Mouse (Mus musculus) heart, embryonic 16.5 days (tissue): ENCODE data around the gene Slc35g1. TPM values are rescaled to one million over a fixed set of nuclear protein-coding genes. Genes with fewer than 3 reads are reported as not detected.
A peak's percentile ranks its signal among the peaks of the same experiment; 100 is the strongest.

ENCODE experiments used
- ATAC-seq: fragments of 200-750 bp; cut with Nextera tagmentation; replicated peaks from 2 replicates; pipeline ENCODE4 v1.8.0; 2017; ENCODE audit warnings: moderate number of reproducible peaks; ENCODE audit not compliant: insufficient read depth, low FRiP score; ENCODE audit errors: extremely low read depth
- H3K27ac ChIP-seq: fragments of 300-500 bp; sonication (generic); 2 replicates; pipeline ENCODE4 v1.5.1; 2014; ENCODE audit warnings: mild to moderate bottlenecking, low read length, control low read depth, moderate library complexity
- H3K27me3 ChIP-seq: fragments of 300-500 bp; sonication (generic); 2 replicates; pipeline ENCODE4 v1.6.1; 2014; ENCODE audit warnings: low read length, mixed read lengths; ENCODE audit not compliant: control insufficient read depth, insufficient read depth
- H3K36me3 ChIP-seq: fragments of 300-500 bp; sonication (generic); 2 replicates; pipeline ENCODE4 v1.6.1; 2014; ENCODE audit not compliant: control insufficient read depth, insufficient read depth
- H3K4me1 ChIP-seq: fragments of 300-500 bp; sonication (generic); 2 replicates; pipeline ENCODE4 v1.6.1; 2014; ENCODE audit warnings: low read length, mixed read lengths; ENCODE audit not compliant: control insufficient read depth, insufficient read depth
- H3K4me2 ChIP-seq: fragments of 300-500 bp; sonication (generic); 2 replicates; pipeline ENCODE4 v1.6.1; 2014; ENCODE audit warnings: low read depth, mild to moderate bottlenecking, control low read depth, low read length
- H3K4me3 ChIP-seq: fragments of 300-500 bp; sonication (generic); 2 replicates; pipeline ENCODE4 v1.5.1; 2014; ENCODE audit warnings: mild to moderate bottlenecking, control low read depth, low read length
- H3K9ac ChIP-seq: fragments of 300-500 bp; sonication (generic); 2 replicates; pipeline ENCODE4 v1.6.1; 2014; ENCODE audit warnings: low read length, control low read depth
- H3K9me3 ChIP-seq: fragments of 300-500 bp; sonication (generic); replicated peaks from 2 replicates; pipeline ENCODE4 v1.6.1; 2016; ENCODE audit warnings: low read length; ENCODE audit not compliant: control insufficient read depth
- WGBS: fragments of 180-500 bp; shearing (Covaris S2); extraction: QIAGEN DNeasy Blood & Tissue Kit; methylation state at CpG from one replicate; pipeline ENCODE4 v1.1.7; 2014; 5-methylcytosine and 5-hydroxymethylcytosine counted together
- polyA plus RNA-seq: library from polyadenylated mRNA; unstranded; fragments of >200 nt; fragmentation: Nextera tagmentation; extraction: Ambion mirVana; gene quantifications from 2 replicates; pipeline ENCODE4 v1.2.1, GENCODE M21; 2015

Gene Slc35g1
- 1.2 and 1.9 TPM in 2 replicates for polyA plus RNA-seq

DNA sequence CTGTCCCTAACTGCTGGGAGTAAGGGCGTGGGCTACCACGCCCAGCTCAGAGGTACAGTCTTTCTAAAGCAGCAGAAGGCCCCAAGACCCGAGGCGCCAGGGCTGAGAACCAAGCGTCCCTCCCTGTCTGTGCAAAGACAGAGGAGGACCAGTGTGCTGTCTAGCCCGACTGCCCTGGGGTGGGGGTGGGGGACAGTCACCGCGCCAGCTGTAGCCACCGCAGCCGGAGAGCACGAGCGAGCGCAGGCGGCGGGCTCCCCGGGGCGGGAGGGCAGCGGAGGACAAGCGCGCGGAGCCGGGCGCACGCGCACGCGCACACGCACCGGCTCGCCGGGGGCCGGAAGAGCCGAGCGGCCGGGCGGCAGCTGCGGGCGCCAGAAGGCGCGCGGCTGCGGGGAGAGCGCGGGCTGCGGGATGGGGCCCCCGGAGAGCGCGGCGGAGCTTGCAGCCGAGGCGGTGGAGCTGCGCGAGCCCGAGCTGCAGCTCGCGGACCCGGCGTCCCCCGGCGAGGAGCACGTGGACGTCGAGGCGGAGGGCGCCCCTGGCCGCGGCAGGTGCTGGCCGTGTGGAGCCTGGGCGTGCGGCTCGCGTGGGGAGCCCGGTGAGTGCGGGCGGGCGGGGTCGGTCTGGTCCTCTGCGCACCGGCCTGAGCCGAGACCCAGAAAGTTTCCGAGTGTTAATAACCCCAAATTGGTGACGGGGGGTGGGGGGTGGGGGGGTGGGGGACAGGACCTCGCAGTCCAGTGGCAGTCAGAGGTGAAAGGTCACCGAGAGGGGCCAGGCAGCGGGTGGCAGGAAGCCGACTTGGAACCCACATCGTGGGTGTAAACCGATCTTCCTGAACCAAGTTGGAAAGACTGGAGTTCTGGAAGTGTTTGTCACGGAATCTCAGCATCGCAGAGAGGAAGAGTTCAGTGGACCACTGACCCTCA lies at the start of gene Slc35g1:
Gene Slc35g1 (plus strand): TSS at position 280 of the 932 bp plus-strand sequence.
- Histone ChIP-seq H3K9ac (peak within 1 kb of the TSS; percentile 78), H3K4me1 (no peaks in the 10 kb centered on the region), H3K4me3 (peak within 1 kb of the TSS; percentile 72), H3K9me3 (no peaks in the 10 kb centered on the region), H3K27me3 (no peaks in the 10 kb centered on the region), H3K36me3 (no peaks in the 10 kb centered on the region), H3K4me2 (peak within 1 kb of the TSS; percentile 78), H3K27ac (no peak within 1 kb of the TSS)
- WGBS = under 1% methylated on average over 88 of the region's 90 CpGs
- peak; percentile 89 for ATAC-seq

GRCm38 (mm10) chr19:38348271-38349012 lies 47.3 kb upstream of the Slc35g1 start:
- no peak overlapping the region for H3K9ac ChIP-seq
- H3K4me1 ChIP-seq = no peaks in the 10 kb centered on the region
- H3K4me2 ChIP-seq = no peak overlapping the region
- H3K4me3 ChIP-seq = no peak overlapping the region
- WGBS = 35% methylated on average over 13 of the region's 13 CpGs
- H3K9me3 ChIP-seq = no peaks in the 10 kb centered on the region
- H3K36me3 ChIP-seq = no peaks in the 10 kb centered on the region
- ATAC-seq = no peak
- H3K27me3 ChIP-seq = no peaks in the 10 kb centered on the region
- no peak overlapping the region for H3K27ac ChIP-seq

DNA sequence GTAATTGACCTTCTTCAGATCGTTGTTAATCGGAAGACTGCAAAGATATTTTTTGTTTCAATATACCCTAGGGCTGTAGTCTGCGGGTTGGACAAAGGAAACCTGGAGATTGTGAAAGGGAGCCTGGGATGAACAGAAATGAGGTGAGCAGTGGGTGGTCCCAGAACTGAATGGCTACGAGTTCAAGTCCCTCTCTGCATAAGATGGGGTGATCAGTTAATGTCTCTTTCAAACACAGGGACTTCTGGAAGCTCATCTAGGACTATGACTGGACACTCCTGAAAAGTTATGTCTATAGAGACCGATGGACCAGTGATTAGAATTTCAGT lies 46.8 kb upstream of the Slc35g1 start:
- H3K4me3 ChIP-seq = no peak overlapping the region
- no peak for ATAC-seq
- no peaks in the 10 kb centered on the region for H3K27me3 ChIP-seq
- H3K4me1 ChIP-seq = no peaks in the 10 kb centered on the region
- 79% methylated on average over 5 of the region's 5 CpGs for WGBS
- no peak overlapping the region for H3K9ac ChIP-seq
- no peak overlapping the region for H3K4me2 ChIP-seq
- H3K27ac ChIP-seq = no peak overlapping the region
- H3K9me3 ChIP-seq = no peaks in the 10 kb centered on the region
- no peaks in the 10 kb centered on the region for H3K36me3 ChIP-seq

GRCm38 (mm10) chr19:38351202-38351601 lies 44.6 kb upstream of the Slc35g1 start:
- Histone ChIP-seq H3K27me3 (no peaks in the 10 kb centered on the region), H3K27ac (no peak overlapping the region), H3K9me3 (no peaks in the 10 kb centered on the region), H3K4me1 (no peaks in the 10 kb centered on the region), H3K36me3 (no peaks in the 10 kb centered on the region), H3K9ac (no peak overlapping the region), H3K4me2 (no peak overlapping the region), H3K4me3 (no peak overlapping the region)
- ATAC-seq = no peak
- WGBS = 74% methylated on average over 2 of the region's 2 CpGs

DNA sequence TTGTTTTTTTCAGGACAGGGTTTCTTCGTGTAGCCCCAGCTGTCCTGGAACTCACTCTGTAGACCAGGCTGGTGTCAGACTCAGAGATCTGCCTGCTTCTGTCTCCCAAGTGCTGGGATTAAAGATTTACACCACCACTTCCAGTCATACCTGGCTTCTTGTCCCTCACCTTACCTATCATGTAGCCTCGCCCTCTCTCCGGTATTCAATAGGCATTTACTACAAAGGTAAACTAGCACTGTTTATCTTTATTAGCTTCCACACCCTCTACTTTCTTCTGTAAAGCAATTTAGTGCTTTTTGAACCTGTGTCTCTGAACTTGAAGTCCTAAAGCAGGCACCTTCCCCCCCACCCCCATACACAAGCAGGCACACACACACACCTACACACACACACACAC lies 44.1 kb upstream of the Slc35g1 start:
- no peak overlapping the region for H3K27ac ChIP-seq
- H3K4me1 ChIP-seq = no peaks in the 10 kb centered on the region
- H3K36me3 ChIP-seq = no peaks in the 10 kb centered on the region
- ATAC-seq = no peak
- H3K4me3 ChIP-seq = no peak overlapping the region
- H3K9ac ChIP-seq = no peak overlapping the region
- H3K27me3 ChIP-seq = no peaks in the 10 kb centered on the region
- 80% methylated on average over 3 of the region's 3 CpGs for WGBS
- no peaks in the 10 kb centered on the region for H3K9me3 ChIP-seq
- no peak overlapping the region for H3K4me2 ChIP-seq

GRCm38 (mm10) chr19:38352495-38353130 lies 43.2 kb upstream of the Slc35g1 start:
- Histone ChIP-seq H3K4me3 (no peak overlapping the region), H3K9ac (no peak overlapping the region), H3K4me1 (no peaks in the 10 kb centered on the region), H3K36me3 (no peaks in the 10 kb centered on the region), H3K9me3 (no peaks in the 10 kb centered on the region), H3K27me3 (no peaks in the 10 kb centered on the region), H3K27ac (no peak overlapping the region), H3K4me2 (no peak overlapping the region)
- 32% methylated on average over 6 of the region's 6 CpGs for WGBS
- no peak for ATAC-seq

DNA sequence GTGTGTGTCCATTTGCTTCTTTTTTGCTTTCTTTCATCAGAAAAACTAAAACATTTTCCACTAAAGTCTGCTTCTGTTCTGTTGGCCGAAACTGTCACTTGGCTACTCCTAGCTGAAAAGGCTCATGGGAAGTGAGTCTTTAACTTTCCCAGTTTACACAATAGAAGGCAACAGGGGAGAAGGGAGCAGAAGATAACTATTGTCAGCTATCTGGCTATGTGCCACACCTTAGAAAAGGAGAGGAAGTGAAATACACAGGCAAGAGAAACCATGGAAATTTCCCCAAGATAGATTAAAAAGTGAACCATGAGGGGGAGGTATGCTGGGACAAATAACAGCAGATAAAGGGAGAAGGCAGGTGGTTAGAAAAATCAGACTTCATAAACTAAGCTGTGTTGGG lies 41.5 kb upstream of the Slc35g1 start:
- H3K4me2 ChIP-seq = no peak overlapping the region
- no peaks in the 10 kb centered on the region for H3K27me3 ChIP-seq
- H3K9ac ChIP-seq = no peak overlapping the region
- H3K4me3 ChIP-seq = no peak overlapping the region
- no peak overlapping the region for H3K27ac ChIP-seq
- 68% methylated on average over 1 of the region's 1 CpGs for WGBS
- H3K9me3 ChIP-seq = no peaks in the 10 kb centered on the region
- no peak for ATAC-seq
- no peaks in the 10 kb centered on the region for H3K36me3 ChIP-seq
- H3K4me1 ChIP-seq = no peaks in the 10 kb centered on the region

DNA sequence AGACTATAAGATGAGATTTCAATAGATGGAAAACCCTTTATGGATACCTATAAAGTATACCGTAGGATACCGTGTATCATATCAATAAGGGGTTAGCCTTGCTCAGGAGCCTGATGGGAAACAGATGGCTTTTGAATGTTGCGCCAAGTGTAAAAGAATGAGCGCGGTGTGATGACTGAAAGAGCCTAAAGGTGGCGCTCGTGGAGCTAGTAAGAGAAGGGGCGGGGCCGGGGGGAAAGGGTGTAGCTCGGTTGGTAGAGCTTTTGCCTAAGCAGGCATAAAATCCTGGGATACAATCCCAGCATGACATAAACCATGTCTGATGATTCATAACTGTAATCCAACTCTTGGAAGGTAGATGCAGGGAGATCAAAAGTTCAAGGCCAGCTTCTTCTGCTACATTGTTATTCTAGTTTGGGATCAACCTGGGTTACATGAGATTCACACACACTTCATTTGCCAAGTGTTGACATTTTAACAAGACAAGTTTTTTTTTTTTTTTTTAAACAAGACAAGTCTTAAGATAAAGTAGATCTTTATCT lies 40.9 kb upstream of the Slc35g1 start:
- Histone ChIP-seq H3K27me3 (no peaks in the 10 kb centered on the region), H3K4me3 (no peak overlapping the region), H3K9ac (no peak overlapping the region), H3K4me1 (no peaks in the 10 kb centered on the region), H3K27ac (no peak overlapping the region), H3K4me2 (no peak overlapping the region), H3K9me3 (no peaks in the 10 kb centered on the region), H3K36me3 (no peaks in the 10 kb centered on the region)
- ATAC-seq = no peak
- WGBS = 52% methylated on average over 10 of the region's 10 CpGs
